In the genomic region with DNA sequence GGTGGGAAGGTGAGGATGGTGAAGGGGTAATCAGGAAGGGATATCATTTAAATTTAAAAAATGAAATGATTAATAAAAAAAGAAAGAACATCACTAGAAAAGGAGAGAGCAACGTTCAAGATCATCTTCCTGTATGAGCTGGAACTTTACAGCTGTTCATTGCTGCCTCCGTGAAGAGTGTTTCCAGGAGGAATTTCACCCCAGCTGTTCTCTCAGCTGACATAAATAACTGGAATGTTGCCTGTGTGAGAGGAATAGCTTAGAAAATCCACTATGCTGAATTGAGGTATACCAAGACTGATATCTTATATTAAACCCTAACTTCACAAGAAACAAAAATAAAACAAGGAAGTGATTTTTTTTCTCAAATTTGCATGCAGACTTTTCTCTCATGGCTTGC, we compare ENCODE assay signal across 24 mouse cellular contexts.
"Had no signal": no experiment of that assay in that cellular context is flagged by ENCODE, and none has a peak within 500 bp of the region (broad histone marks: within the 10 kb centered on the region; RNA-seq: fewer than 3 reads in every experiment).

No protein-coding gene starts in this region.

- DNase-seq: gastrocnemius, postnatal 14 days; gastrocnemius, postnatal 36 days; heart, adult 11 months; heart, adult 2 months; heart, postnatal 14 days; heart, postnatal 36 days; kidney, adult 11 months; kidney, adult 2 months; kidney, adult 9 months; kidney, postnatal 25 days; layer of hippocampus, adult 9-11 months; layer of hippocampus, postnatal 36 days; left cerebral cortex, postnatal 4 days; liver; liver, embryonic 13.5 days had no signal

- H3K4me2 ChIP-seq: heart, embryonic 11.5 days; heart, embryonic 13.5 days; heart, embryonic 15.5 days; hindbrain, embryonic 13.5 days; hindbrain, embryonic 15.5 days; kidney, embryonic 15.5 days; limb, embryonic 12.5 days; liver, embryonic 13.5 days had no signal

- H3K4me1 ChIP-seq: heart, embryonic 13.5 days; heart, embryonic 15.5 days; hindbrain, embryonic 13.5 days; hindbrain, embryonic 15.5 days; kidney, embryonic 15.5 days; limb, embryonic 12.5 days; liver, embryonic 13.5 days had no signal

- H3K27me3 ChIP-seq: heart, embryonic 13.5 days; heart, embryonic 15.5 days; hindbrain, embryonic 13.5 days; hindbrain, embryonic 15.5 days; kidney, embryonic 15.5 days; limb, embryonic 12.5 days; liver, embryonic 13.5 days had no signal

- H3K4me3 ChIP-seq: heart, adult 2 months; heart, embryonic 13.5 days; heart, embryonic 15.5 days; hindbrain, embryonic 13.5 days; hindbrain, embryonic 15.5 days; kidney, embryonic 15.5 days; limb, embryonic 12.5 days; liver, embryonic 13.5 days had no signal

- H3K27ac ChIP-seq: heart, adult 2 months; heart, embryonic 13.5 days; heart, embryonic 15.5 days; hindbrain, embryonic 13.5 days; hindbrain, embryonic 15.5 days; hindbrain, postnatal 0 days; kidney, embryonic 15.5 days; limb, embryonic 12.5 days; liver, embryonic 13.5 days had no signal

- H3K36me3 ChIP-seq: heart, embryonic 13.5 days; heart, embryonic 15.5 days; hindbrain, embryonic 13.5 days; hindbrain, embryonic 15.5 days; kidney, embryonic 15.5 days; limb, embryonic 12.5 days; liver, embryonic 13.5 days had no signal

- H3K9ac ChIP-seq: heart, embryonic 13.5 days; heart, embryonic 15.5 days; hindbrain, embryonic 13.5 days; hindbrain, embryonic 15.5 days; kidney, embryonic 15.5 days; limb, embryonic 12.5 days; liver, embryonic 13.5 days had no signal

- H3K9me3 ChIP-seq: heart, embryonic 13.5 days; heart, embryonic 15.5 days; hindbrain, embryonic 13.5 days; hindbrain, embryonic 15.5 days; kidney, embryonic 15.5 days; limb, embryonic 12.5 days had no signal

- ATAC-seq: hindbrain, postnatal 0 days; intestine, embryonic 16.5 days had no signal
